Mouse (Mus musculus) midbrain, embryonic 15.5 days (tissue): ENCODE data around the gene Supt7l. TPM values are rescaled to one million over a fixed set of nuclear protein-coding genes. Genes with fewer than 3 reads are reported as not detected.

Experiments
- ATAC-seq: fragments of 200-750 bp; cut with Nextera tagmentation; replicated peaks from 2 replicates; pipeline ENCODE4 v1.8.0; 2017; ENCODE audit warnings: moderate TSS enrichment
- H3K27ac ChIP-seq: fragments of 300-500 bp; sonication (generic); 2 replicates; pipeline ENCODE4 v1.5.1; 2015; ENCODE audit warnings: mild to moderate bottlenecking, inconsistent platforms
- H3K27me3 ChIP-seq: fragments of 300-500 bp; sonication (generic); replicated peaks from 2 replicates; pipeline ENCODE4 v1.6.1; 2015; ENCODE audit warnings: inconsistent platforms
- H3K36me3 ChIP-seq: fragments of 300-500 bp; sonication (generic); replicated peaks from 2 replicates; pipeline ENCODE4 v1.6.1; 2015; ENCODE audit warnings: inconsistent platforms
- H3K4me1 ChIP-seq: fragments of 300-500 bp; sonication (generic); 2 replicates; pipeline ENCODE4 v1.6.1; 2015; ENCODE audit warnings: inconsistent platforms
- H3K4me2 ChIP-seq: fragments of 300-500 bp; sonication (generic); 2 replicates; pipeline ENCODE4 v1.6.1; 2015; ENCODE audit warnings: inconsistent platforms, mild to moderate bottlenecking, moderate library complexity
- H3K4me3 ChIP-seq: fragments of 300-500 bp; sonication (generic); 2 replicates; pipeline ENCODE4 v1.5.1; 2015; ENCODE audit warnings: mild to moderate bottlenecking, inconsistent platforms
- H3K9ac ChIP-seq: fragments of 300-500 bp; sonication (generic); 2 replicates; pipeline ENCODE4 v1.6.1; 2015; ENCODE audit warnings: mild to moderate bottlenecking, inconsistent platforms
- H3K9me3 ChIP-seq: fragments of 300-500 bp; sonication (generic); 2 replicates; pipeline ENCODE4 v1.6.1; 2016; ENCODE audit warnings: inconsistent platforms
- WGBS: fragments of 180-500 bp; shearing (Covaris S2); methylation state at CpG from one replicate; pipeline ENCODE4 v1.1.7; 2015; ENCODE audit warnings: mixed read lengths; 5-methylcytosine and 5-hydroxymethylcytosine counted together
- polyA plus RNA-seq: library from polyadenylated mRNA; unstranded; fragments of >200 nt; fragmentation: Nextera tagmentation; extraction: Ambion mirVana; gene quantifications from 2 replicates; pipeline ENCODE4 v1.2.1, GENCODE M21; 2015

The Supt7l gene
- polyA plus RNA-seq, 1 experiment from 2014 or later, result 27.8 TPM

DNA sequence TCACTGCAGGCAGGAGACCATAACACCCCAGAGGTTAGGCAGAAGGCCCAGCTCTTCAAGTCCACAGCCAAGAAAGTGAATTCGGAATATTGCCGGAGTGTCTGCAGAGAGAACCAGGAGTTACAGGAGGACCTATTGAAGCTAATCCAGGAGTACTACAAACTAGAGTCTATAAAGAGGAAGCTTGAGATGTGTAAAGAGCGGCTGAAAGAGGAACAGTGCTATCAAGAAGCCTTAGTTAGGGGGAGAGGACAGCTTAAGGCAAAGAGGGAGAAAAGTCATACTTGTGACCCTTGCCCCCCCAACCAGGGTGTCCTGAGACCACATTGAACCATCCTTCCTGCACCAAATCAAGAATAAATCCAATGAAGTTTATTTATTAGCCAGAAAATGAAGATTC is 39.7 kb downstream of the Supt7l start:
- WGBS, result 93% methylated on average over 3 of the region's 3 CpGs

DNA sequence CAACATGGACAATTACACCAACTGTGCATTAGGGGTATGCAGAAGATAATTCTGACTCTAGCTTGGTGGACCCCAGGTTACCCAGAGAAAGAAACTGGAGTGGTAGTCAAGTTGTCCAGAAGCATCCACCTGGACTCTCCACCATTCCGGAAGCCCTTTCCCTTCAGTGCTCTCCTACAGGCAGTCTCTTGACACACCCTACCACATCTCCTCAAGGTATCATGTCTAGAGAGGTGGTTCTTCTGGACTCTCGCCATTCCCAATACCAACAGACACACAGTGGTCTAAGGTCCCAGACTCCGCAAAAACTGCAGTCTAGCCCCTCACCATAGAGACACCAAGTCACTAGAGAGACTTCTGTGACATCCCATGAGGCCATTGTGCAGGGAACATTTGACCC is 42.2 kb downstream of the Supt7l start, which contains the start of gene 4930548H24Rik:
Gene 4930548H24Rik (plus strand): TSS at position 301 of the 400 bp plus-strand sequence.
- H3K4me2 ChIP-seq, result no peak within 1 kb of the TSS
- H3K4me1 ChIP-seq, result no peaks in the 10 kb centered on the region
- H3K27me3 ChIP-seq, result no peaks in the 10 kb centered on the region
- peaks cover 8% of the 10 kb centered on the region; the same call in 1 of the 2 replicates for H3K36me3 ChIP-seq
- ATAC-seq, result no peak
- H3K4me3 ChIP-seq, result no peak within 1 kb of the TSS
- H3K9me3 ChIP-seq, result no peaks in the 10 kb centered on the region
- 94% methylated on average over 3 of the region's 3 CpGs for WGBS
- H3K9ac ChIP-seq, result no peak within 1 kb of the TSS
- no peak within 1 kb of the TSS for H3K27ac ChIP-seq

More for the DNA sequence above, 39.7 kb downstream of the Supt7l start:
- Histone ChIP-seq H3K4me2 (no peak overlapping the region), H3K4me3 (no peak overlapping the region), H3K4me1 (no peaks in the 10 kb centered on the region), H3K27ac (no peak overlapping the region), H3K9me3 (no peaks in the 10 kb centered on the region), H3K36me3 (0 out of 2 replicates have a peak, but pooled peaks cover 7% of the 10 kb centered on the region), H3K27me3 (no peaks in the 10 kb centered on the region), H3K9ac (no peak overlapping the region)
- no peak for ATAC-seq

DNA sequence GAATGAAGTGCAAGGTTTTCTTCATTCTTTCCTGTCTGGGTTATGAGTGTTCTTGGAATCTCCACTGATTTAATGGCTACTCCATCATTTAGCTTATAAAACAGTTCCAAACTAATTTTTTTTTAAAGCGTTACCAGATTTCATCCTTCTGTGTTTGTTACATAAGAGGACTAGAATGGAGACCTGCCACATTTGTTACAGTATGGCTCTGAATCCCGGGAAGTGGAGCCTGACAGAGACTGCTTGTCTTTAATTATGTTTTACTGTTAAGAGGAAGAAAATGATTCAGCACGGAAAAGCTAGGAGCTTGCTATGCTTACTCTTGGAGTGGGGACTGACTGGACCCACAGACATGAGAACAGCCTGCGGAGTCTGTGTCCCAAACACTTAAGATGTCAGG is 47.1 kb downstream of the Supt7l start:
- no peak for ATAC-seq
- H3K4me3 ChIP-seq, result no peak overlapping the region
- peaks cover 46% of the 10 kb centered on the region for H3K36me3 ChIP-seq

DNA sequence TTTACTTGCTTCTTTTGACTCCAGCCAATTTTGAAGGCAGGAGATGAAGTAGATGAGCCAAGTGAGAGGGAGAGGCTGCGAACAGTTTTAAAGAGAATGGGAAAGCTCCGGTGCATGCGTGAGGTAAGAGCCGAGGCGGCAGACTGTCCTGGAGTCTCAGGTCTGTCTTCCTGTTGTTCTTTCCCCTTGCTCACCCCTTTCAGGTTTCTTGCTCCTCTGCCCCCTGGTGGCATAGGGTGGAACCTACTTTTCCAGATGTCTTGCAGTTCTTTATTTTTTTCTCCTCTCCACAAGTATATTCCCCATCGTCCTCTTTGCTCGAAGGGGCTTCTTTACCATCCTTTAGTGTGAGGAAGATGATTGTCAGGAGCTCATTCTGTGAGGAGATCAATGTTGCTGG is 57.3 kb downstream of the Supt7l start:
- 77% methylated on average over 7 of the region's 7 CpGs for WGBS
- no peak overlapping the region for H3K9ac ChIP-seq
- H3K27ac ChIP-seq, result no peak overlapping the region
- H3K27me3 ChIP-seq, result no peaks in the 10 kb centered on the region
- no peaks in the 10 kb centered on the region for H3K9me3 ChIP-seq
- H3K4me2 ChIP-seq, result no peak overlapping the region
- H3K4me1 ChIP-seq, result no peaks in the 10 kb centered on the region
- no peak overlapping the region for H3K4me3 ChIP-seq
- peaks cover 66% of the 10 kb centered on the region for H3K36me3 ChIP-seq
- ATAC-seq, result no peak

More for the DNA sequence above, 47.1 kb downstream of the Supt7l start:
- Histone ChIP-seq H3K27me3 (no peaks in the 10 kb centered on the region), H3K4me1 (no peaks in the 10 kb centered on the region), H3K9me3 (no peaks in the 10 kb centered on the region), H3K9ac (no peak overlapping the region), H3K27ac (no peak overlapping the region), H3K4me2 (no peak overlapping the region)
- 94% methylated on average over 4 of the region's 4 CpGs for WGBS

DNA sequence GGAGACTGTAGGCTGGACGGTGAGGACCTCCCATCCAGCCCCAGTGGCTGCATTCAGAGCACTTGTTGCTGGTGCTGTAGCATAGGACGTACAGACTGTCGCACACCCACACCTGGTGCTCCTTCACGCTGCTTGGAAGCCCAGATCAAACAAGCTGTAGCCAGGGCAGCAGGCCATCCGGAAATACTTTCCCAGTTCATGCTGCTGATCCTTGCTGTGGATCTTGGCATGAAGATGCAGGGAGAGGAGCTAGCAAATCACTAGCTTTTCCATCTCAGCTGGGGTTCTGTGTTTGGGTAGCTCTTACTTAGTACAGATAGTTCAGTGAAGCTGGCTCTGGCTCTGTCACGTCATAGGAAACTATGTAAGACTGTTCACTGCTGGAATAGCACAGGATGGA is 57.9 kb downstream of the Supt7l start:
- Histone ChIP-seq H3K27me3 (no peaks in the 10 kb centered on the region), H3K36me3 (peaks cover 65% of the 10 kb centered on the region), H3K4me1 (no peaks in the 10 kb centered on the region), H3K4me2 (no peak overlapping the region), H3K9me3 (no peaks in the 10 kb centered on the region), H3K27ac (no peak overlapping the region), H3K9ac (no peak overlapping the region), H3K4me3 (no peak overlapping the region)
- ATAC-seq, result no peak
- 94% methylated on average over 6 of the region's 6 CpGs for WGBS

DNA sequence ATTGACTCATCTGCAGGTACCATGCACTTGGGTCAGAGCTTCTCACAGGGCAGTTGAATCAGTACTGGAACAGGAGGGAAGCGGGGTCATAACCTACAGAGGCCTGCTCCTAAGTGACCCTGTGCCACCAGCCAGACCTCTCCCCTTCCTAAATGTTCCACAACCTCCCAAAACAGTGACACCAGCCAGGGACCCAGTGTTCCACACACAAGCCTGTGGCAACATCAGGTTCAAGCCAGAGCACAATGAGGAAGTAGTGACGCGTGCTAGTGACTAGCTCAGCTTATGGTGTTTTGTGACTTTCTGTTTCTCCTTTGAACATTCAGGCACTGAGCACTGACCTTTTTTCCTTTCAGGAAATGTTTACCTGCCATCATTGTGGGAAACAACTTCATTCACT is 59.8 kb downstream of the Supt7l start:
- no peak overlapping the region for H3K4me2 ChIP-seq
- no peaks in the 10 kb centered on the region for H3K9me3 ChIP-seq
- H3K4me3 ChIP-seq, result no peak overlapping the region
- H3K36me3 ChIP-seq, result peaks cover 50% of the 10 kb centered on the region
- no peak overlapping the region for H3K9ac ChIP-seq
- no peak overlapping the region for H3K27ac ChIP-seq
- H3K27me3 ChIP-seq, result no peaks in the 10 kb centered on the region
- WGBS, result 96% methylated on average over 3 of the region's 3 CpGs
- no peaks in the 10 kb centered on the region for H3K4me1 ChIP-seq
- no peak for ATAC-seq

Other genes with a start within 250 kb of the Supt7l start
- gene Ift172, start 236.7 kb downstream of the Supt7l start, polyA plus RNA-seq, result 34.3 and 36.6 TPM in 2 replicates
- gene Fndc4, start 231.7 kb downstream of the Supt7l start, polyA plus RNA-seq, result 107 and 113 TPM in 2 replicates
- gene Gckr, start 230.4 kb downstream of the Supt7l start, polyA plus RNA-seq, result 0.50 and 0.74 TPM in 2 replicates
- gene Zfp512, start 75.4 kb downstream of the Supt7l start, polyA plus RNA-seq, result 141 and 145 TPM in 2 replicates
- not detected in 2 replicates for gene 4930548H24Rik, start 42.1 kb downstream of the Supt7l start, polyA plus RNA-seq
- 79.8 and 81.6 TPM in 2 replicates for gene Gpn1, start 33.1 kb downstream of the Supt7l start, polyA plus RNA-seq
- gene Slc4a1ap, start 812 bp downstream of the Supt7l start, polyA plus RNA-seq, result 36.2 and 37.0 TPM in 2 replicates
- gene Mrpl33, start 69.1 kb upstream of the Supt7l start, polyA plus RNA-seq, result 176 and 183 TPM in 2 replicates
- 1.7 and 2.0 TPM in 2 replicates for gene Rbks, start 169.8 kb upstream of the Supt7l start, polyA plus RNA-seq
- 51.2 and 53.2 TPM in 2 replicates for gene Babam2, start 169.9 kb upstream of the Supt7l start, polyA plus RNA-seq